Mouse (Mus musculus): ENCODE results near the gene Pgghg. TPM values are rescaled to one million over a fixed set of nuclear protein-coding genes. Genes with fewer than 3 reads are reported as not detected.

The Pgghg gene
- polyA plus RNA-seq, 1 experiment from 2014 or later, result 12.5 TPM

DNA sequence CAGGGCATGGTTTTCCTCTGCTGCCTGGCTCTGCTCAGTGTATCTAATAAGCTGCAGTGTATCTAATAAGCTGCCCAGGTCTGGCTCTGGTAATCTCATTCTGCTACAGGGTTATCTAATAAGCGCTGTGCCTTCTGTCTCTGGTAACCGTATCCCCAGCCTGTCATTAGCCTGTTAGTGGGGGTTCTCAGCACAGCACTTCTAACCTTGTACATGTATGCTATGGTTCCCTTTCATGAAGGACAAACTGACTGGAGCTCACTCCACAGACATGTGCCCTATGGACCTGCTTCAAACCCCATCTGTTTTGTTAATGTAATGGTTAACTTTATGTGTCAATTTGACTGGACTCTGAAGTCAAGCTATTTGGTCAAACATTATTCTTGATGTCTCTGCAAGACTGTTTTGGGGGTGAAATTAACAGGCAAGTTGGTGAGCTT is 35.5 kb upstream of the Pgghg start:
- Histone ChIP-seq H3K9ac (ENCODE audit: low read length) (no peak overlapping the region), H3K4me3 (ENCODE audit: low read depth, low read length) (no peak overlapping the region), H3K27ac (ENCODE audit: low read depth, low read length) (no peak overlapping the region), H3K9me3 (ENCODE audit: control insufficient read depth, low read length) (no peaks in the 10 kb centered on the region), H3K36me3 (ENCODE audit: control insufficient read depth, insufficient read depth, low read length) (no peaks in the 10 kb centered on the region), H3K4me1 (ENCODE audit: control insufficient read depth, insufficient read depth, low read length) (0 out of 2 replicates have a peak, but pooled peaks cover 2% of the 10 kb centered on the region), H3K4me2 (no peak overlapping the region), H3K27me3 (ENCODE audit: control insufficient read depth, insufficient read depth, low read length) (no peaks in the 10 kb centered on the region)
- DNase-seq (ENCODE audit: low spot score, missing footprints) (no peak), ATAC-seq (ENCODE audit: low FRiP score) (no peak)
- WGBS, result 84% methylated on average over 2 of the region's 2 CpGs

- no peak overlapping the region for H3K27ac ChIP-seq (ENCODE audit: low read depth, low read length)
- 0 out of 2 replicates have a peak, but pooled peaks cover 2% of the 10 kb centered on the region for H3K4me1 ChIP-seq (ENCODE audit: control insufficient read depth, insufficient read depth, low read length)
- no peak overlapping the region for H3K4me3 ChIP-seq (ENCODE audit: low read depth, low read length)
- no peaks in the 10 kb centered on the region for H3K36me3 ChIP-seq (ENCODE audit: control insufficient read depth, insufficient read depth, low read length)
- H3K9me3 ChIP-seq (ENCODE audit: control insufficient read depth, low read length), result no peaks in the 10 kb centered on the region
- H3K27me3 ChIP-seq (ENCODE audit: control insufficient read depth, insufficient read depth, low read length), result no peaks in the 10 kb centered on the region
- DNase-seq (ENCODE audit: low spot score, missing footprints), result no peak
- H3K4me2 ChIP-seq, result no peak overlapping the region
- WGBS, result 82% methylated on average over 13 of the region's 13 CpGs
- no peak for ATAC-seq (ENCODE audit: low FRiP score)
- no peak overlapping the region for H3K9ac ChIP-seq (ENCODE audit: low read length)
Measured at GRCm38 (mm10) chr7:140907131-140907530, 34.1 kb upstream of the Pgghg start.

GRCm38 (mm10) chr7:140907697-140908096 is 33.5 kb upstream of the Pgghg start:
- 85% methylated on average over 7 of the region's 7 CpGs for WGBS
- no peak for ATAC-seq (ENCODE audit: low FRiP score)

DNA sequence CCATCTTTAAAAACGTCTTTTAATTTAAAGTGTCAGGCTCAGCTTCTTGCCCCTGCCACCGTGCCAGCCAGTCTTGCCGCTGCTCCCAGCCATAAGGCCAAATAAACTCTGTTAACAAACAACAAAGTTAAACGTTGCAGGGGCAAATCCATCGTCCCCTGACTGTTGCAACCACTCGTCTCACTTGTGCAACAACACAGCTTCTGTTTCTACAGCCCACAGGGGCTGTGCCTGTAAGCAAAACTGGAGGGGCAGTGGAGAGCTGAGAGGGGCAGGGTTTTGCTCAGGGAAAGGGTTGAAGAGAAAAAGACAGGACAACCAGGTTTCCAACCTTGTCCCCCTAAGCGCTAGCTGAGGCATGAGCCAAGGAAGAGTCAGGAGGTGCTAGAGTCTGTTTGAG is 33.0 kb upstream of the Pgghg start:
- no peak for DNase-seq (ENCODE audit: low spot score, missing footprints)
- Histone ChIP-seq H3K27ac (ENCODE audit: low read depth, low read length) (no peak overlapping the region), H3K4me1 (ENCODE audit: control insufficient read depth, insufficient read depth, low read length) (0 out of 2 replicates have a peak, but pooled peaks cover 2% of the 10 kb centered on the region), H3K36me3 (ENCODE audit: control insufficient read depth, insufficient read depth, low read length) (no peaks in the 10 kb centered on the region), H3K4me3 (ENCODE audit: low read depth, low read length) (no peak overlapping the region), H3K4me2 (no peak overlapping the region), H3K9me3 (ENCODE audit: control insufficient read depth, low read length) (no peaks in the 10 kb centered on the region), H3K9ac (ENCODE audit: low read length) (no peak overlapping the region), H3K27me3 (ENCODE audit: control insufficient read depth, insufficient read depth, low read length) (no peaks in the 10 kb centered on the region)
- ATAC-seq (ENCODE audit: low FRiP score), result no peak
- WGBS, result 52% methylated on average over 7 of the region's 7 CpGs

More at GRCm38 (mm10) chr7:140907697-140908096, 33.5 kb upstream of the Pgghg start:
- H3K4me1 ChIP-seq (ENCODE audit: control insufficient read depth, insufficient read depth, low read length), result 0 out of 2 replicates have a peak, but pooled peaks cover 2% of the 10 kb centered on the region
- H3K36me3 ChIP-seq (ENCODE audit: control insufficient read depth, insufficient read depth, low read length), result no peaks in the 10 kb centered on the region
- H3K4me3 ChIP-seq (ENCODE audit: low read depth, low read length), result no peak overlapping the region
- H3K4me2 ChIP-seq, result no peak overlapping the region
- H3K27me3 ChIP-seq (ENCODE audit: control insufficient read depth, insufficient read depth, low read length), result no peaks in the 10 kb centered on the region
- no peaks in the 10 kb centered on the region for H3K9me3 ChIP-seq (ENCODE audit: control insufficient read depth, low read length)
- no peak overlapping the region for H3K9ac ChIP-seq (ENCODE audit: low read length)
- no peak for DNase-seq (ENCODE audit: low spot score, missing footprints)
- no peak overlapping the region for H3K27ac ChIP-seq (ENCODE audit: low read depth, low read length)

DNA sequence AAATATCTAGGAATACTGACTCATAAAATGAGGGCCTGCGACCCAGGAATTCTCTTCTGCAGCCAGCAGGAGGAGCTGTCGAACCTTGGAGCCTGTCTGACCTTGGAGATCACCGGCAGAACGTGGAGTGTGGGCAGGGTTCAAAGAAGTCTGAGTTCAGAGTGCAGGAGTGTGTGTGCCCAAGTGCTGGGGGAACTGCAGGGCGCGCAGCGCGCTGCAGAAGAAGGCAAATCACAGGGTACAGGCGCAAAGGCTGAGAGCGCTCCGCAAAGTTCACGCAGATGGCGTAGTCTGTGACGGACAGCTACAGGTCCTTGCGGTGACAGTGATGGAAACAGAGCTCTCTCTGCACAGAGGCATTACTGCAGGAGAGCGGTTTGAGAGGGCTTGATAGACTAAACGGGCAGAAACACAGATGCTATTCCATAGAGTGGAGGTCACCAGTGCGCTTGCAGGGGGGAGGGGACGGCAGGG is 32.5 kb upstream of the Pgghg start:
- peak overlapping the region; percentile 64 for H3K4me2 ChIP-seq
- 2% methylated on average over 19 of the region's 19 CpGs for WGBS
- H3K4me1 ChIP-seq (ENCODE audit: control insufficient read depth, insufficient read depth, low read length), result 0 out of 2 replicates have a peak, but pooled peaks cover 2% of the 10 kb centered on the region
- no peaks in the 10 kb centered on the region for H3K9me3 ChIP-seq (ENCODE audit: control insufficient read depth, low read length)
- DNase-seq (ENCODE audit: low spot score, missing footprints), result peak; percentile 95
- H3K36me3 ChIP-seq (ENCODE audit: control insufficient read depth, insufficient read depth, low read length), result no peaks in the 10 kb centered on the region
- peak; percentile 88 for ATAC-seq (ENCODE audit: low FRiP score)
- H3K9ac ChIP-seq (ENCODE audit: low read length), result peak overlapping the region; percentile 47
- H3K27me3 ChIP-seq (ENCODE audit: control insufficient read depth, insufficient read depth, low read length), result no peaks in the 10 kb centered on the region
- H3K27ac ChIP-seq (ENCODE audit: low read depth, low read length), result no peak overlapping the region
- peak overlapping the region; percentile 31 for H3K4me3 ChIP-seq (ENCODE audit: low read depth, low read length)

DNA sequence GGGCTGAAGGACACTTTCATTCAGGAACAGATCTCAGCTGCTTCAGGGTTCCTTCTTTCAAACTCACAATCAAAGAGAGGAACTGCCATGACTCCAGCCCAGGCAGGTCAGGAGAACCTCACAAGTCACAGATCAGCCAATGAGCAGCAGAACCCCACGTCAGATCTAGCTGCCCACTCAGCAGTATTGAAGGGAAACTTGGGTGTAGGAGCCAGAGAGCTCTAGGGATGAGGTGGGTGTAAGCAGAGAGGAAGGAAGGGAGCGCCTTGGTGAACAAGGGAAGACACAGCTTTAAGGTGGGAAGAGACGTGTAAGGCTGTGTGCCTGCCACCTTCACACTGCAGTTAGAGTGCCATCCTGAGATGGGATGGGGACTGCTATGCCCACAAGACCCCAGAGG is 28.9 kb upstream of the Pgghg start:
- H3K9ac ChIP-seq (ENCODE audit: low read length), result no peak overlapping the region
- H3K36me3 ChIP-seq (ENCODE audit: control insufficient read depth, insufficient read depth, low read length), result no peaks in the 10 kb centered on the region
- ATAC-seq (ENCODE audit: low FRiP score) (no peak), DNase-seq (ENCODE audit: low spot score, missing footprints) (no peak)
- H3K4me1 ChIP-seq (ENCODE audit: control insufficient read depth, insufficient read depth, low read length), result 0 out of 2 replicates have a peak, but pooled peaks cover 2% of the 10 kb centered on the region
- no peak overlapping the region for H3K4me2 ChIP-seq
- no peaks in the 10 kb centered on the region for H3K9me3 ChIP-seq (ENCODE audit: control insufficient read depth, low read length)
- H3K27ac ChIP-seq (ENCODE audit: low read depth, low read length), result no peak overlapping the region
- no peak overlapping the region for H3K4me3 ChIP-seq (ENCODE audit: low read depth, low read length)
- H3K27me3 ChIP-seq (ENCODE audit: control insufficient read depth, insufficient read depth, low read length), result no peaks in the 10 kb centered on the region
- 69% methylated on average over 3 of the region's 3 CpGs for WGBS

GRCm38 (mm10) chr7:140912846-140913482 is 28.2 kb upstream of the Pgghg start:
- ATAC-seq (ENCODE audit: low FRiP score) (no peak), DNase-seq (ENCODE audit: low spot score, missing footprints) (no peak)
- no peak overlapping the region for H3K4me2 ChIP-seq
- no peaks in the 10 kb centered on the region for H3K9me3 ChIP-seq (ENCODE audit: control insufficient read depth, low read length)
- H3K4me1 ChIP-seq (ENCODE audit: control insufficient read depth, insufficient read depth, low read length), result 0 out of 2 replicates have a peak, but pooled peaks cover 2% of the 10 kb centered on the region
- no peaks in the 10 kb centered on the region for H3K36me3 ChIP-seq (ENCODE audit: control insufficient read depth, insufficient read depth, low read length)
- 76% methylated on average over 5 of the region's 5 CpGs for WGBS
- no peak overlapping the region for H3K4me3 ChIP-seq (ENCODE audit: low read depth, low read length)
- no peak overlapping the region for H3K27ac ChIP-seq (ENCODE audit: low read depth, low read length)
- no peak overlapping the region for H3K9ac ChIP-seq (ENCODE audit: low read length)
- no peaks in the 10 kb centered on the region for H3K27me3 ChIP-seq (ENCODE audit: control insufficient read depth, insufficient read depth, low read length)

GRCm38 (mm10) chr7:140914031-140914690 is 27.0 kb upstream of the Pgghg start:
- Histone ChIP-seq H3K27ac (ENCODE audit: low read depth, low read length) (no peak overlapping the region), H3K9me3 (ENCODE audit: control insufficient read depth, low read length) (no peaks in the 10 kb centered on the region), H3K27me3 (ENCODE audit: control insufficient read depth, insufficient read depth, low read length) (no peaks in the 10 kb centered on the region; the same call in 1 of the 2 replicates), H3K4me1 (ENCODE audit: control insufficient read depth, insufficient read depth, low read length) (no peaks in the 10 kb centered on the region), H3K4me2 (no peak overlapping the region), H3K9ac (ENCODE audit: low read length) (no peak overlapping the region), H3K36me3 (ENCODE audit: control insufficient read depth, insufficient read depth, low read length) (no peaks in the 10 kb centered on the region), H3K4me3 (ENCODE audit: low read depth, low read length) (no peak overlapping the region)
- WGBS, result 87% methylated on average over 8 of the region's 8 CpGs
- ATAC-seq (ENCODE audit: low FRiP score), result no peak
- no peak for DNase-seq (ENCODE audit: low spot score, missing footprints)

DNA sequence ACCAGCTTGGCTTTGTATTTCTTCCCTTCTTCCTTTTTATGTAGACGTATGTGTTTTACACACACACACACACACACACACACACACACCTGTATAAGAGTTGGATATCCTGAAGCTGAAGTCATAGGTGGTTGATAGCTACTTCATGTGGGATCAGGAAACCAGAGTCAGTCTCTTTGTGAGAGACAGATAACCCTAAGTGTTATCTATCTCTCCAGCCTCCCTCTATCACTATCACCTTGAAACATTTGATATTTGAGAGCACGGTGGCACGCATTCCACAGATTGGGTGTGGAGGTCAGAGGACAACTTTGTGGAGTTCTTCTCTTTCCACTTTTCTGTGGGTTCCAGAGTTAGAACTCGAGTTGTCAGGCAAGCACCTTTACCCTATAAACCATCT is 21.3 kb upstream of the Pgghg start:
- Histone ChIP-seq H3K9me3 (ENCODE audit: control insufficient read depth, low read length) (no peaks in the 10 kb centered on the region), H3K4me3 (ENCODE audit: low read depth, low read length) (no peak overlapping the region), H3K9ac (ENCODE audit: low read length) (no peak overlapping the region), H3K27me3 (ENCODE audit: control insufficient read depth, insufficient read depth, low read length) (peaks cover 44% of the 10 kb centered on the region), H3K4me2 (no peak overlapping the region), H3K36me3 (ENCODE audit: control insufficient read depth, insufficient read depth, low read length) (no peaks in the 10 kb centered on the region), H3K27ac (ENCODE audit: low read depth, low read length) (no peak overlapping the region), H3K4me1 (ENCODE audit: control insufficient read depth, insufficient read depth, low read length) (peaks cover 12% of the 10 kb centered on the region)
- DNase-seq (ENCODE audit: low spot score, missing footprints) (peak; percentile 53), ATAC-seq (ENCODE audit: low FRiP score) (no peak)
- 80% methylated on average over 4 of the region's 4 CpGs for WGBS

Data from midbrain, embryonic 11.5 days (tissue).